Mouse (Mus musculus): ENCODE measurements around the gene Tnr.

- no peak for TF ChIP-seq EP300 (IDR thresholded peaks at IDR 0.05; ENCODE audit: low read depth)
- TF ChIP-seq CTCF (IDR thresholded peaks at IDR 0.05; ENCODE audit: low read depth): no peak
These were observed 371.5 kb downstream of the Tnr start for GRCm38 (mm10) chr1:159895094-159895493.
